Mouse (Mus musculus) CH12.LX (cell line): ENCODE measurements around the gene Prmt2. TPM values are rescaled to one million over a fixed set of nuclear protein-coding genes. Genes with fewer than 3 reads are reported as not detected.

Source experiments
- DNase-seq: peaks from one replicate; pipeline ENCODE4 v3.0.0-alpha.2; 2013; ENCODE audit errors: extremely low read depth
- H3K27ac ChIP-seq: 2 replicates; pipeline ENCODE4 v1.5.1; 2012; ENCODE audit warnings: low read depth, mild to moderate bottlenecking, control low read depth, moderate library complexity; ENCODE audit not compliant: insufficient read depth
- H3K27me3 ChIP-seq: replicated peaks from 2 replicates; pipeline ENCODE3; 2012; ENCODE audit warnings: inconsistent platforms
- H3K36me3 ChIP-seq, 2 experiments: replicated peaks in 1 of 2; 2 replicates each; pipeline versions ENCODE3 to v1.6.1; 2012; ENCODE audit warnings: inconsistent platforms in 1 of 2, low read length in 1 of 2, mild to moderate bottlenecking in 1 of 2, mixed read lengths in 1 of 2, moderate library complexity in 1 of 2; ENCODE audit not compliant: control insufficient read depth in 1 of 2, insufficient read depth in 1 of 2
- H3K4me1 ChIP-seq, 2 experiments: 2 replicates each; pipeline ENCODE4 v1.6.1; 2012; ENCODE audit warnings: inconsistent platforms in 1 of 2, moderate library complexity in 1 of 2; ENCODE audit not compliant: insufficient read depth in 2 of 2, control insufficient read depth in 1 of 2
- H3K4me2 ChIP-seq: 2 replicates; pipeline ENCODE4 v1.6.1; 2012; ENCODE audit warnings: low read depth, mild to moderate bottlenecking, control low read depth; ENCODE audit not compliant: poor library complexity, insufficient read depth, severe bottlenecking
- H3K4me3 ChIP-seq, 3 experiments: fragments of 150-350 bp in 1 of 3; sonication (generic) in 1 of 3; replicated peaks in 1 of 3; 2 replicates each; pipeline versions ENCODE3 to v1.5.1; 2011 to 2012; ENCODE audit warnings: low read depth in 2 of 3, low read length in 2 of 3, mild to moderate bottlenecking in 2 of 3, moderate library complexity in 2 of 3, control low read depth in 1 of 3, improper control_type of control experiment in 1 of 3, inconsistent platforms in 1 of 3, mixed read lengths in 1 of 3; ENCODE audit not compliant: poor library complexity in 1 of 3
- H3K79me2 ChIP-seq: replicated peaks from 2 replicates; pipeline ENCODE4 v1.6.1; 2012; ENCODE audit warnings: mild to moderate bottlenecking, moderate library complexity; ENCODE audit not compliant: control insufficient read depth, poor library complexity, insufficient read depth, severe bottlenecking; ENCODE audit errors: extremely low read depth
- H3K9ac ChIP-seq: 2 replicates; pipeline ENCODE4 v1.6.1; 2012; ENCODE audit warnings: low read depth, mild to moderate bottlenecking, control low read depth, moderate library complexity; ENCODE audit not compliant: insufficient read depth
- H3K9me3 ChIP-seq: replicated peaks from 2 replicates; pipeline ENCODE3; 2012; ENCODE audit warnings: low read length, inconsistent platforms, mixed read lengths
- CHD1 ChIP-seq: IDR thresholded peaks from 2 replicates; pipeline ENCODE4 v1.6.1; 2012; ENCODE audit warnings: low read depth, low read length, improper control_type of control experiment, inconsistent platforms
- CHD2 ChIP-seq: IDR thresholded peaks from 2 replicates; pipeline ENCODE4 v1.6.1; 2011; ENCODE audit warnings: low read length, improper control_type of control experiment
- CTCF ChIP-seq, 2 experiments: IDR thresholded peaks in 1 of 2; conservative IDR thresholded peaks in 1 of 2; 2 replicates each; pipeline ENCODE4 v1.5.1; 2011 to 2012; ENCODE audit warnings: low read depth in 2 of 2, low read length in 2 of 2, improper control_type of control experiment in 1 of 2, inconsistent platforms in 1 of 2, mild to moderate bottlenecking in 1 of 2, moderate library complexity in 1 of 2
- ELF1 ChIP-seq: IDR thresholded peaks from 2 replicates; pipeline ENCODE4 v1.6.1; 2014; ENCODE audit warnings: low read depth, mild to moderate bottlenecking, inconsistent platforms, low read length, improper control_type of control experiment
- EP300 ChIP-seq: IDR thresholded peaks from 2 replicates; pipeline ENCODE4 v1.6.1; 2011; ENCODE audit warnings: low read length, improper control_type of control experiment
- ETS1 ChIP-seq: conservative IDR thresholded peaks from 2 replicates; pipeline ENCODE4 v1.6.1; 2012; ENCODE audit warnings: low read depth, mild to moderate bottlenecking, inconsistent platforms, low read length, improper control_type of control experiment, moderate library complexity
- HCFC1 ChIP-seq: IDR thresholded peaks from 2 replicates; pipeline ENCODE4 v1.6.1; 2012; ENCODE audit warnings: low read depth, mild to moderate bottlenecking, inconsistent platforms, low read length, improper control_type of control experiment
- IRF4 ChIP-seq: IDR thresholded peaks from 2 replicates; pipeline ENCODE4 v1.6.1; 2014; ENCODE audit warnings: low read depth, mild to moderate bottlenecking, inconsistent platforms, low read length, improper control_type of control experiment
- JUN ChIP-seq: IDR thresholded peaks from 2 replicates; pipeline ENCODE4 v1.6.1; 2011; ENCODE audit warnings: low read depth, mild to moderate bottlenecking, low read length, improper control_type of control experiment, moderate library complexity; ENCODE audit not compliant: insufficient read depth
- JUND ChIP-seq: conservative IDR thresholded peaks from 2 replicates; pipeline ENCODE4 v1.6.1; 2011; ENCODE audit warnings: low read depth, low read length, improper control_type of control experiment
- KAT2A ChIP-seq: IDR thresholded peaks from 2 replicates; pipeline ENCODE4 v1.6.1; 2012; ENCODE audit warnings: low read length, improper control_type of control experiment, inconsistent platforms; ENCODE audit not compliant: insufficient replicate concordance
- MAFK ChIP-seq: IDR thresholded peaks from 2 replicates; pipeline ENCODE4 v1.6.1; 2011; ENCODE audit warnings: low read length, improper control_type of control experiment; ENCODE audit not compliant: insufficient replicate concordance
- MAX ChIP-seq: IDR thresholded peaks from 2 replicates; pipeline ENCODE4 v1.6.1; 2011; ENCODE audit warnings: low read length, improper control_type of control experiment
- MEF2A ChIP-seq: IDR thresholded peaks from 2 replicates; pipeline ENCODE4 v1.6.1; 2014; ENCODE audit warnings: low read depth, mild to moderate bottlenecking, inconsistent platforms, low read length, improper control_type of control experiment, borderline replicate concordance
- MYC ChIP-seq: IDR thresholded peaks from 2 replicates; pipeline ENCODE4 v1.6.1; 2011; ENCODE audit warnings: low read depth, mild to moderate bottlenecking, improper control_type of control experiment, low read length
- NELFE ChIP-seq: IDR thresholded peaks from 2 replicates; pipeline ENCODE4 v1.6.1; 2011; ENCODE audit warnings: low read depth, low read length, improper control_type of control experiment
- NRF1 ChIP-seq: IDR thresholded peaks from 2 replicates; pipeline ENCODE4 v1.6.1; 2014; ENCODE audit warnings: low read depth, mild to moderate bottlenecking, inconsistent platforms, low read length, improper control_type of control experiment, moderate library complexity
- POLR2AphosphoS2 ChIP-seq: IDR thresholded peaks from 2 replicates; pipeline ENCODE4 v1.6.1; 2011; ENCODE audit warnings: low read depth, low read length, improper control_type of control experiment
- RAD21 ChIP-seq: IDR thresholded peaks from 2 replicates; pipeline ENCODE4 v1.6.1; 2011; ENCODE audit warnings: low read depth, mild to moderate bottlenecking, low read length, improper control_type of control experiment, moderate library complexity
- RCOR1 ChIP-seq: conservative IDR thresholded peaks from 2 replicates; pipeline ENCODE4 v1.6.1; 2012; ENCODE audit warnings: low read depth, mild to moderate bottlenecking, inconsistent platforms, low read length, improper control_type of control experiment
- SIN3A ChIP-seq: IDR thresholded peaks from 2 replicates; pipeline ENCODE4 v1.6.1; 2012; ENCODE audit warnings: low read length, improper control_type of control experiment, inconsistent platforms
- TBP ChIP-seq: conservative IDR thresholded peaks from 2 replicates; pipeline ENCODE4 v1.6.1; 2011; ENCODE audit warnings: low read depth, low read length, improper control_type of control experiment
- TCF12 ChIP-seq: IDR thresholded peaks from 2 replicates; pipeline ENCODE4 v1.6.1; 2014; ENCODE audit warnings: low read depth, mild to moderate bottlenecking, inconsistent platforms, low read length, improper control_type of control experiment
- UBTF ChIP-seq: IDR thresholded peaks from 2 replicates; pipeline ENCODE4 v1.6.1; 2012; ENCODE audit warnings: low read depth, mild to moderate bottlenecking, inconsistent platforms, low read length, improper control_type of control experiment, moderate library complexity
- USF1 ChIP-seq: IDR thresholded peaks from 2 replicates; pipeline ENCODE4 v1.6.1; 2014; ENCODE audit warnings: low read depth, mild to moderate bottlenecking, inconsistent platforms, low read length, improper control_type of control experiment
- ZC3H11A ChIP-seq: IDR thresholded peaks from 2 replicates; pipeline ENCODE4 v1.6.1; 2012; ENCODE audit warnings: low read depth, mild to moderate bottlenecking, inconsistent platforms, low read length, improper control_type of control experiment
- ZMIZ1 ChIP-seq: IDR thresholded peaks from 2 replicates; pipeline ENCODE4 v1.6.1; 2012; ENCODE audit warnings: low read depth, mild to moderate bottlenecking, inconsistent platforms, low read length, improper control_type of control experiment
- dilution Hi-C: fragments of 300-500 bp; cut with MboI; formaldehyde crosslinking; loops from 2 replicates; pipeline ENCODE4 v1.14.3; 2020; ENCODE audit warnings: low sequenced_read_pairs; ENCODE audit not compliant: extremely low pct_unique_long_range_greater_than_20kb, extremely low pct_ligation_motif_present
- in situ Hi-C: fragments of 300-500 bp; cut with MboI; formaldehyde crosslinking; loops from 3 replicates; pipeline ENCODE4 v1.14.3; 2019; ENCODE audit warnings: low sequenced_read_pairs, low pct_ligation_motif_present, low pct_unique_long_range_greater_than_20kb, mixed read lengths
- polyA plus RNA-seq: library from polyadenylated mRNA; unstranded; fragments of >175 nt; gene quantifications from 2 replicates; pipeline ENCODE4 v1.2.1, GENCODE M21; 2012; ENCODE audit warnings: low read depth; ENCODE audit not compliant: insufficient read length
- total RNA-seq, 2 experiments: library from RNA; depleted of rRNA; stranded (reverse); fragments of 300-350 nt in 1 of 2; fragments of >200 nt in 1 of 2; gene quantifications; 2 replicates each; pipeline ENCODE4 v1.2.3; 2012 to 2014

The Prmt2 gene
- total and polyA plus RNA-seq, 3 experiments = 6.1 to 14.9 (median 14.4) TPM

GRCm38 (mm10) chr10:76278541-76279097 lies 41.0 kb upstream of the Prmt2 start:
- TF ChIP-seq CHD1 (no peak), POLR2AphosphoS2 (no peak), ZC3H11A (no peak), CTCF (conservative IDR thresholded peaks at IDR 0.05 in 1 of 2, IDR thresholded peaks at IDR 0.05 in 1 of 2; ENCODE audit: low read depth in 2 of 2, low read length in 2 of 2) (no peak), NELFE (no peak), TBP (no peak), KAT2A (no peak), ETS1 (no peak), EP300 (no peak), MYC (no peak), IRF4 (no peak), JUND (no peak), ZMIZ1 (no peak), MAX (no peak), TCF12 (no peak), UBTF (no peak), ELF1 (no peak), MEF2A (no peak), NRF1 (no peak), USF1 (no peak)
- TF ChIP-seq, all 38 proteins: peak for 0
- Histone ChIP-seq H3K9ac (no peak overlapping the region), H3K4me2 (no peak overlapping the region), H3K4me3 (no peak overlapping the region), H3K79me2 (no peaks in the 10 kb centered on the region), H3K4me1 (0 out of 4 replicates have a peak, but pooled peaks cover 0 to 2% of the 10 kb centered on the region in 2 experiments), H3K36me3 (peaks cover 0 to 23% of the 10 kb centered on the region in 2 experiments), H3K9me3 (no peaks in the 10 kb centered on the region), H3K27ac (no peak overlapping the region), H3K27me3 (no peaks in the 10 kb centered on the region)
- in situ Hi-C loops (no loop called here), dilution Hi-C loops (no loop called here)
- DNase-seq = no peak

- Histone ChIP-seq H3K9ac (no peak overlapping the region), H3K79me2 (no peaks in the 10 kb centered on the region), H3K4me1 (peaks cover 2 to 4% of the 10 kb centered on the region in 2 experiments; a peak in 1 of 4 replicates), H3K27ac (no peak overlapping the region), H3K9me3 (no peaks in the 10 kb centered on the region), H3K36me3 (peaks cover 0 to 30% of the 10 kb centered on the region in 2 experiments), H3K27me3 (no peaks in the 10 kb centered on the region), H3K4me2 (no peak overlapping the region), H3K4me3 (no peak overlapping the region)
- TF ChIP-seq NELFE = no peak
- no peak for TF ChIP-seq SIN3A
- no peak for TF ChIP-seq MYC
- no peak for TF ChIP-seq CHD2
- no peak for TF ChIP-seq MAFK
- TF ChIP-seq RAD21 = no peak
- no peak for TF ChIP-seq MEF2A
- no peak for TF ChIP-seq JUN
- TF ChIP-seq RCOR1 = no peak
- no peak for TF ChIP-seq POLR2AphosphoS2
- no peak for TF ChIP-seq EP300
- TF ChIP-seq JUND = no peak
- no peak for TF ChIP-seq HCFC1
- no peak for TF ChIP-seq ELF1
- DNase-seq = no peak
- in situ Hi-C loops = no loop called here
- dilution Hi-C loops = no loop called here
Measured at GRCm38 (mm10) chr10:76275256-76275655, 37.6 kb upstream of the Prmt2 start.
